Mouse (Mus musculus) urinary bladder, postnatal 14 days (tissue): ENCODE results near the gene Cdk13.

Source experiments
- DNase-seq: peaks from one replicate; pipeline ENCODE4 v3.0.0; 2021; ENCODE audit warnings: low spot score

The Cdk13 gene

DNA sequence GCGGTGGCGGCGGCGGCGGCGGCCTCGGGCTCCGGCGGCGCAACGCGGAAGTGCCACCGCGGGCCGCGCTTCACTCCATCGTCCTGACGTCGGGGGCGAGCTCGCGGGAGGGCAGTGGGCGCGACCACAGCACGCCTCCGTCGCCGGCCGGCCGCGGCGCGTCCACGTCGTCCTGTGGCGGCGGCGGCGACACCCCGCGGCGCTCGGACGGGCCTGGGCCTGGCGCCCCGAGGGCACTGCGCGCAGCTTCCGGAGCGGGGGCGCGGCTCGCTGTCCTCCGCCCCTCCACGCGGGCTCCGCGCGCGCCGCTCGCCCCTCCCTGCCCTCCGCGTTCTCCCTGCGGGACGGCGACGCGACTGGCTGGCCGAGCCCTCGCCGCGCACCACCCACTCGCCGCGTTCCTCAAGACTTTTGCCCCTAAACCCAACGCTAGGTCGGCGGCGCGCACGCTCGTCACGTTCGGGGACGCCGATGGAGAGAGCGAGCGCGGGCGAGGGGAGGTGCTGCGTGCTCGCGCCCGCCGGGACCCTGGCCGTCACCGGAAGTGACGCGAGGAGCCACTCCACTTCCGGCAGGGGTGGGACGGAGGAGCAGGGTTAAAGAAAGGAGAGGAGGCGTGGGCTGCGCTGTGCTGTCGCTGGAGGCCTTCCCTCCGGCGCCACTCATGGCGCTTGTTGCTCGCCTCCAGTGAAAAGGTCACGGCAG lies at the start of gene Cdk13:
TSS of gene Cdk13 (minus strand) at position 189 of the 705 bp plus-strand sequence.
- peak; percentile 99 for DNase-seq

DNA sequence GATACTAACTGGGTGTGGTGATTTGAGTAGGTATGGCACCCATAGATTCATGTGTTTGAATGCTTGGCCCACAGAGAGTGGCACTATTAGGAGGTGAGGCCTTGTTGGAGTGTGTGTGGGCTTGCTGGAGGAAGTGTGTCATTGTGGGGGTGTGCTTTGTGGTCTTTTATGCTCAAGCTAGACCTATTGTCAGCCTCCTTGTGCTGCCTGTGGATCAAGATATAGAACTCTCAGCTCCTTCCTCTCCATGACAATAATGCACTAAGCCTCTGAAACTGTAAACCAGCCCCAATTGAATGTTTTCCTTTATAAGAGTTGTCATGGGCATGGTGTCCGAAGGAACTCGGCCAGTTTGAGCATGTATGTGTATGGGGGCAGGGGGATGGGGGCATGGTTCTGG lies 38.4 kb upstream of the Cdk13 start:
- no peak for DNase-seq

DNA sequence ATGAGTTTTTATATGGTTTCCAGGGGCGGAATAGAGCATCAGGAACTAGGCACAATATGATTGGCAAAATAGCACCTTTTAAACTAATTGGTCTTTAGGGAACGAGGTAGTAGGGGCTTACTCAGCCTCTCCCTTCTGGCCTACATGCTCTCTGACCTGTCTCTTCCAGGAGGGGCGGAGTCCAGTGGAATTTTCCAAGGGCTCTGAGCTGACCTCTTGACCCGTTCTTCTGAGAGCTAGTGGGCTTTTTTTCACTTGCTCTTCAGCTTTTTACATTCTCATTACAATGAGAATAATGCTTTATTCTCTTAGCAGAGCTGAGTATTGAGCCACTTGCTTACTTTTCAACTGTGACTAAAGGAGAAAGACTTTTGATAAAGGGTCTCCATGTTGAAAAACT lies 37.9 kb upstream of the Cdk13 start:
- no peak for DNase-seq

DNA sequence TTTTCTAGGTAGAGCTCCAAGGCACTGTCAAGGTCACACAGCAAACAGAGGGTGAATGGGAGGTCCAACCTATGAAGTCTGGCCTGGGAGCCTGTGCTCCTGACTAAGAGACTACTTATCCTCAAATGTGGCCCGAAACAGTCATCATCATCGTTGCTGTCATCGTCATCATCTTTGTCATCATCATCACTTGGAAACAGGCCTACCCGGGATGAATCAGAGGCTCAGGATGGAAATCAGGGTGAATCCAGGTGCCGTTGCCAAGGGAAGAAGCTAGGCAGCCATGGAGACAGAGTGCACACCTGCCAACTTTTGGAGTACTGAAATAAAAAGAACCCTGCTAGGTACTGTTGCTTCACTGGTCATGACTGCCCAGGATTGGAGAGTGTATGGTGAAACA lies 34.2 kb upstream of the Cdk13 start:
- DNase-seq: no peak

DNA sequence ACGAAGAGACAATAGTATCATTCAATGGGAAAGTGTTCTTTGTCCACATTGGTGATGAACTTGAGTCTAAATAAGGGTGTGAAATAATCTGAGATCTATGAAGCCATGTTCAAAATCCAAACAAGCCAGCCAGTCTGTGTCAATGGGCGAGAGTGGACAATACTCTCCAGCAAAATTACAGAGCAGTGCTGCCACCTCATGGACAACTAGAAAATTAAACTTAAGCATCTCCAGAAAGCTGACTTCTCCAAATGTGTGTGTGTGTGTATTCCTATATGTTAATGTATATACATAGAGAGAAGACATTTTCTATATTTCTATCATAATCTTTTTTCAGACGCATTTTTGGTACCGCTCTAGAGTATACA lies 33.6 kb upstream of the Cdk13 start:
- peak; percentile 74 for DNase-seq

DNA sequence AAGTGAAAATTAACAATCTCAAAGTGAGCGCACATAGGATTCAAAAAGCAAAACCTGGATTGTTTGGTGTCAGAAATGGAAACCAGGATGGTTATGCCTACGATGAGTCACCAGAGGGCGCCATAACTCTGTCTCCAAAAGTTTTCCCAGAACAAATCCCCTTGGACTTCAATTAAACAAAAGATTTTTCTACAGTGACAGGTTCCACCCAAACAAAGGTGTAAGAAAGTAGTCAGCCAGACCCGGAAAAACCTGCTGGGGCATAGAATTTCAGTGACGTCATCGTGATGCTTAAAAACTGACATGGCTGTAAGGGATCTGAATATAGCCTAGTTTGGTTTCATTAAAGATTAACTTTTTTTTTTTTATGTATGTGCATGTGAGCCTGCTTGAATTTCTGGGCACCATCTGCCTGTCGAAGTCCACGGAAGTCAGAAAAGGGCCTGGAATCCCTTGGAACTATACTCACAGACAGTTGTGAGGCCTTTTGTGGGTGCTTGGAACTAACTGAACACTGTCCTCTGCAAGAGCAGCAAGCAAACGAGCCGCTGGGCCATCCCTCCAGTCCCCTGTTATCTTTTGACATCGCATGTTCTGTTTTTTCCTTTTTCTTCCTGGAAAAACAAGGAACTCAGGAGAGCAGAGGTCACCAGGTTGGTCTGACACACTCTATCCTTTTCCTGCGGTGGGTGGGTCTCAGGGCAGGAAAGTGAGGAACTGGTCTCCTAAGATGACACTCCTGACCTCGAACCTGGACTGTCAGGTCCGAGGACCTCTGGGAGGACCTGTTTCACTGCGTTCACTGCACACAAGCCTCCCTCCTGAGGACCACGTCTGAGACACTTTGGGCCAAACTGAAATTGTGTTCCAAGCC lies 33.0 kb upstream of the Cdk13 start:
- peak; percentile 35 for DNase-seq

DNA sequence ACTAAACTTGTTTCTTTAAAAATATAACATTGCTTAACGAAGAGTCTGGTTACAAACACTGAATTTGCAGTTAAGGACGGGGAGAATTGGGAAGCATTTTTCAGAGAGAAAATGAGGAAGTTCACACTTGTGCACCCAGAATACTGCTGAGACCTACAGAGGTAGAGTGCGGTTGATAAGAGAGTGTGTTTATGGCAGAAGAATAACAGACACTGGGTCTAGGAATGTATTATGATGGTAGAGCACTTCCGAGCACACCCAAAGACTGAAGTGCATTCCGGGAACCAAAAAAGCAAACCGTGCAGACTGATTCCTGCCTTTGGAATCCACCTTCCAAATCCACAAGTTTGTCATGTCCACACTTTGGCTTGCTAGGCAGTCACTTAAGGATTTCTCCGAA lies 31.9 kb upstream of the Cdk13 start:
- no peak for DNase-seq

DNA sequence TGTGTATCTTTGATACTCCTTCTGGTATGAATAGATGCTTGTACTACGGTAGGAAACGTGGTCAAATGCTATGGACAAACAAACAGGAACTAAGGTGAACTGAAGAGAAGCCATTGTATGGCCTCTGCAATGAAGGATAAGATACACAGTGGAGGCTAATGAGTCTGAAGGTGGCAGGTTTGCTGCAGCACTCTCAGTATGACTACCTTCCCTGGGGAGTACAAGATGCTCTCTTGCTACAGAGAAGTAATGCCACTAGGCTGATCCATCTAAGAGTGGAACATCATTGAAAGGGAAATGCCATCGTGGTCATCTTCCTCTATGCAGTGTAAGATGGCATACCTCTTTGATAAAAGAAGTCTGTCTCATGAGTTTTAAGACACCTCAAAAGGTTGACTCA lies 28.0 kb upstream of the Cdk13 start:
- no peak for DNase-seq

DNA sequence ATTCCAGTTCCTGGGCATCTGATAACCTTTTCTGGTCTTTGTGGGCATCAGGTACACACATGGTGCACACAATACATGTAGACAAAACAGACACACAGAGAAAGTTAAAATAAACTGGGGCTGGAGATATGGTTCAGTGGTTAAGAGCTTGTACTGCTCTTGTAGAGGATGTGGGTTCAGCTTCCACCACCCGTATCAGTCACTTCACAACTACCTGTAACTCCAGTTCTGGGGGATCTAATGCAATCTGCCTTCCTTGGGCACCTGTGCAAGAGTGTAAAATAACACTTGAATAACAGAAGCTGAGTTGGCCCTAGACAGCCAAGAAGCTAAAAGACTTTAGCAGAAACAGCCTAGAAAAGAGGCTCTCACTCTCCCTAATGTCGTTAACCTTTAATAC lies 12.3 kb upstream of the Cdk13 start:
- no peak for DNase-seq

DNA sequence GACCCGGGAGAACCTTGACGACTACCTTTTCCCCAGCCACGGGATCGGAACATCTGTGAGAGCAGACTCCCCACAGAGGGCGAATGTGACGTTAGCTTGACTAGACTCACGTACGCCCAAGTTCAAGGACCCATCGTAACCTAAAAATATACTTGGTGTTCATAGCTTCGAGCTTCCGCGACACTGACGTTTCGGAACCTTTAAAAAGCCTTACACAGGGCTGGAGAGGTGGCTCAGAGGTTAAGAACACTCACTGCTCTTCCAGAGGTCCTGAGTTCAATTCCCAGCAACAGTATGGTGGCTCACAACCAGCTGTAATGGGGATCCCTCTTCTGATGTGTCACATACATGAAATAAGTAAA lies 698 bp upstream of the Cdk13 start:
- DNase-seq: no peak

DNA sequence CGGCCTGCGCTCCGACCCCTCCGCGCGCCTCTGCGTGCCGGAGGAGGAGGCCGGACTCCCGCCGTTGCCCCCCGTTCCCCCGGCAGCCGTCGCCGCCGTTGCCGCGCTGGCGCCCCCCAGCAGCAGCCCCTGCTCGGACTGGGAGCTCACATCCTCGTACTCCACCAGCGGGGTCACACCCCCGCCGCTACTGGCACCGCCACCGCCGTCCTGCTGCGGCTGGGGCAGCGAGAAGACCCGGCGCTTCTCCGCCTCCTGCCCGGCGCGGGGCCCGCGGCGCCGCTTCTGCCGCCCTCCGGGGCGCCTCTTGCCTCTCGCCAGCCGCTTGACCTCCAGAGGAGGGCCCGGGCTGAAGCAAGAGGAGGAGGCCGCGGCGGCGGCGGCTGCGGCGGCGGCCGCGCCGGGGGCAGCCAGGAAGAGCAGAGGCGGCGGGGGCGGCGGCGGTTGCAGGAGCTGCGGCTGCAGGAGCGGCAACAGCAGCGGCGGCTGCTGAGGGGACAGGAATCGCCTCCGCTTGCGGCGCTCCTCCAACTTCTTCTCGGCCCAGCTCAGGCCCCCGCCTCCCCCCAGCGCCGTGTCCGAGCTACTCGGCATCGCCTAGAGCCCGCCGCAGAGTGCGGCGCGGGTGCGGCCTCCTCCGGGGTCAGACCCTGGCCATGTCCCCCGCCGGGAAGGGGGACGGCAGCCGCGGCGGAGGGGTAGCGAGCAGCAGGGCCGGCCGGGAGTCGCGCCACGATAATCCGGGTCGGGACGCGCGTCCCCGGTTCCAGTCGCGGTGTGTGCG lies 647 bp downstream of the Cdk13 start:
- peak; percentile 48 for DNase-seq

DNA sequence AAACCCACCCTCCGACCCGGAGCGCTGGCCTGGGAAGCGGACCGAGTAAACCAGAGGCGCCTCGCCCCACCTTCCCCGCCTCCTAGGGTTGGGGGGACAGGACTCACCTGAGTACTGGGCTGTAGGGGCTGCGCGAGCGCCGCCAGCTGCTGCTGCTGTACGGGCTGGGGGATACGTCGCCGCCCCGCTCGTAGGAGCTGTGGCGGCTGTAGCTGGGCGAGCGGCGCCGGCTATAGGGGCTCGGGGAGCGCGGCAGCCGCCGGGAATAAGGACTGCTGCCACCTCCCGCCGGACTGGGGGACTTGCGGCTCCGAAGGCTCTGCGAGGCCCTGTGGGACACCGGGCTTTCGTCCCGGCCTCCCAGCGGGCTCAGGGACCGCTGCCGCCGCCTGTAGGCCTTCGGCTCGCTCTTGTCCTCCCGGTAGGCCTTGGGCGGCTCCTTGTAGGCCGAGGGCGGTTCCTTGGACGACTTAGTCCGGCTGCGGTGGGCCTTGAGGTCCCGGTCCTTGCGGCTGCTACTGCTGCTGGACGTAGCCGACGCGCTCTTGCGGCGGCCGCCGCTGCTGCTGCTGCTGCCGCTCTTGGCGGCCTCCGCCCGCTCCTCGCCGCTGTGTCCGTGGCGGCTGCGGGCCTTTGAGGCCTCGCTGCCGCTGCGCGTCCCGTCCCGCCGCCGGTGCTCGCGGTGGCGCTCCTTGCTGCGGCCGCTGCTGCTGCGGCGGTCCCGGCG lies 1.4 kb downstream of the Cdk13 start:
- DNase-seq: peak; percentile 73

DNA sequence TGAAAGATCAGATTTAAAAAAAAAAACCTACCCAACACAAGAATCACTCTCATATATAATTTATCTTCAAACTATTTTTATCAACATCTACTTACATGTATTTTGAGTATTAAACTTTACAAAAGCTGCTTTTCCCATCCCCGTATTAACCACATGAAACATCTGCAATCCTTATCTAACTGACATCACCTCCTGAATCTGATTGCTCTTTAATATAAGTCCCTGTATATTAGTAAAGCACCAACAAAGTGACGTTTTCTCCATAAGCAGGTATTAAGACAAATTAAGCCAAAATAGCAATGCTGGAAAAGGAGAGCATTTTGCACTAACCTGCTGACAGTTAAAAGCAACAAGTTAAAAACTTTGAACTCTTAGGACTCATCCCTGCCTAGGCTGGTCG lies 2.0 kb downstream of the Cdk13 start:
- DNase-seq: no peak

DNA sequence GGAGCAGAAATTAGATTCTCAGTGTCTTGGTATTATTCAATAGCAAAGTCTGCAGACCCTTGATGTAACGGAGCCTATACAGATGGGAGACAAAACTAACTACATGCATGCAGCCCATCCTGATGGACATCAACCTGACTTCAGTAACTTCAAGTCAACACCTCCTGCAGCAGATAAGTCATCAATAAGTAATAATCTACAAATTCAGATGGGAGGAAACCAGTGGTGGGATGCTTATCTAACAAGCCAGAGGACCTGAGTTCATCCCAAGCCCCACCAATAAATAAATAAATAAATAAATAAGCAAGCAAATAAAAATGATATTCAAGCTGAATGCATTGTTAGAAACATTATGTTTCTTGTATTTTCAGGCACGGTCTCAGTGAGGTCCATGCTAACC lies 5.2 kb downstream of the Cdk13 start:
- DNase-seq: no peak

DNA sequence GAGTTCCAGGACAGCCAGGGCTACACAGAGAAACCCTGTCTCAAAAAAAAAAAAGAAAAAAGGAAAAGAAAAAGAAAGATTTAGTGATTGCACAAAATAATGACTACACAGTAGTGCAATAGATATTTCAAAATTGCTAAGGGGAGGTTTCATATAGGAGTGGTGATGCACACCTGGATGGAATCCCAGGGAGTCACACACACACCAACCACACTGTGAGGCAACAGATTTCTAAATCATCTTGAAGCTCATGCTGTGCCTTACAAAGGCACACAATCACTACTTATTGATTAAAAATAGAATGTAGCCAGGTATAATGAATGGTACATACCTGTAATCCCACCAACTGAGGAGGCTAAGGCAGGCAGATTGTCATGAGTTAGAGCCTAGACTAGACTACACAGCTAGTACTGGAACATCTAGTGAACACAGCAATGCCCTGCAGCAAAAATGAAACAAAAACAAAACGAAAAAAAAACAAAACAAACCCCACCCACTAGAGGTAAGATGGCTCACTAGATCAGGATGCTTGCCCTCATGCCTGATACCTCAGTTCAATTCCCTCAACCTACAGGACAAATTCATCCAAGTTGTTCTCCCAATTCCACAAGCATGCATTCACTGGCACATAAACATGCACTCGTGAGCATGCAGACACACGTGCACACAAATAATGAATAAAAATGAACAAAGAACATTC lies 9.0 kb downstream of the Cdk13 start:
- no peak for DNase-seq

DNA sequence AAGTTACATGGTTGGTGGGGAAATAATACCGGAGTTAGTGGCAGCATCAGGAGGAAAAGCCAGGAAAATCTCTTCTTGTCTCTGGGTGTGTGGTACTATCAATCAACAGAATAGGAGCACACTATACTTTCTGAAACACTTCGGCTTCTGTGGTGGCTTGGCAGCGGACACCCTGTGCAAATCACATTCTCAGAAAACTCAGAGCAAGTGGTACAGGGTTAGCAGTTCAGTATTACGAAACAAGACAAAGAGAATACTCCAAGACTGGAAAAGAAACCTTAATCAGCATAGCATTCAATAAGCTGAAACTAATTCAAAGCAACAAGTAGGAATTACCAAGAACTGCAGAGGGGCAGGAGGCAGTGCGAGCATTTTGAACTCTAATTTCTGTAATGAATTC lies 21.3 kb downstream of the Cdk13 start:
- DNase-seq: no peak

DNA sequence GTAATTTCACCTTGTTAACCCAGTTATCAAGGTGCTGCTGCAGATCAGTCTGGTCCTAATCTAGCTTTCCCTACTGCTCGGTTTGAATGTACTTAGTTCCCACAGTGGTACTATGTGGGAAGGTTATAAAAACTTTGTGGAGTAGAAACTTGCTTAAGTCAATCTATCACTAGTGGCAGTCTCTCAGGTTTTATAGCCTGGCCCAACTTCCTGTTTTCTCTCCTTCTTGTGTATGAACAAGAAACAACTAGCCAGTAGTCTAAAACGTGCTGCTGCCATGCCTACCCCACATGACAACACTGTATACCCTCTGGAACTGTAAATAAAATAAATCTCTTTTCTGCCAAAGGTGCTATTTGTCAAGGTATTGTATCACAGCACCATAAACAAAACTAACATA lies 25.0 kb downstream of the Cdk13 start:
- DNase-seq: no peak

DNA sequence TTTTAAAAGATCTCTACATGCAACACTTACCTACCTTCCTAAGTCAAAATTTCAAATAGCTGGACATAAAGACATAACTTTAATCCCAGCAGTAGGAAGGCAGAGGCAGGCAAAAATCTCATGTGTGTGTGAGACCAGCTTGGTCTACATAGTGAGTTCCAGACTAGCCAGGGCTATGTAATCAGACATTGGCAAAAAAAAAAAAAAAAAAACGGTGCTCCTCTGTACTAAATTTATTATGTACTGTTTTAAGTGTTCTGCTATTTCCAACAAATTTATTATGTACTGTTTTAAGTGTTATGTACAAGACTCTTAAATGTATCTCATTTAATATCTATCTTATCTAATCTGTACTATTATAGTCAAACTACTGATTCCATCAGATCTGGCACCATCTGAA lies 28.6 kb downstream of the Cdk13 start:
- no peak for DNase-seq

DNA sequence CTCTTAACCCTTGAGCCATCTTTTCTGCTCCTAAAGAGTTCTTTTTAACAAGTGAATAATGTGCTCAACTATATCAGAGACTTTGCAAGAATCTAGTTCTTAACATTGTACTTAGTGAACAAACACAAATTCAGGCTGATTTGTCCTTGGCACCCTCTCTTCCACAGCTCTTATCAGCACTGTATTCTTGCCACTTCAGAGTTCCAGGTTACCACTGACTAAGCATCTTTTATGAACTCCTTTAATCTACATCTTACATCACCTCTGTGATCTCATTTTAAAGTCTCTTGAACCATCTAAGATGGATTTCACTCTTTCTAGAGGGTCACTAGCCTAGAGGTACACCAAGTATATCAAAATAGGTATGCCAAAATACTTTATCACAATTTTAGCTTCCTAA lies 29.5 kb downstream of the Cdk13 start:
- no peak for DNase-seq

DNA sequence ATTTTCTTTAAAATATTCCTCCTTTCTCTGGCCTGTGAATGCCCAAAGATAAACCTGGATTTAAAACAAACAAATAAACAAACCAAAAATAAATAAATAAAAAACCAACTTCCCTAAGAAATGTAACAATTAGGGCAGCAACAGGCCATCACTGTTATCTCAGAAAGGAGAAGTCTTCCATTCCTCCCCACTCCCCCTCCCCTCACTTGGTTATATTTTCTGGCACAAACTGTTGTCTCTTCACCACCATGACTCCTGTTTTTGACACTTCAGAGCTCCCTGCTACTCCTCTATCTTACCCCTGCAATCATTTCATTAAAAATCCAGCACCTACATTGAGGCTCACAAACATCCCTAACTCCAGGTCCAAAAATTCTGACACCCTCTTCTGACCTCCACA lies 31.8 kb downstream of the Cdk13 start:
- DNase-seq: no peak

DNA sequence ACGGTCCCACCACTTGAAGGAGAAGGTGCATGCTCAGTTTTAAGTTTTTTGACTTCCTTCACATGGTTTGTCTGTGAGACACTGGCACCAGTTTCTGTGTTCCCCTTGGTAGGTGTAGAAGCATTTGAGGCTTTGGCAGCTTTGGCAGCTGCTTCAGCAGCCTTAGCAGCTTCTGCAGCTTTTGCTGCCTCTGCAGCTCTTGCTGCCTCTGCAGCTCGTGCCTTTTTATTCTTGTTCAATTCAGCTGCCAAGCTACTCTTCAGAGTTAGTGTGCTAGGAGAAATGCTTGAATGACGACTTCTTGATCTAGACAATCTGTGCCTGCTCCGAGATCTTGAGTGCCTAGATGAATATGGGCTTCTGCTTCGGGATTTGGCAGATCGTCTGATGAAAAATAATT lies 32.3 kb downstream of the Cdk13 start:
- DNase-seq: no peak

DNA sequence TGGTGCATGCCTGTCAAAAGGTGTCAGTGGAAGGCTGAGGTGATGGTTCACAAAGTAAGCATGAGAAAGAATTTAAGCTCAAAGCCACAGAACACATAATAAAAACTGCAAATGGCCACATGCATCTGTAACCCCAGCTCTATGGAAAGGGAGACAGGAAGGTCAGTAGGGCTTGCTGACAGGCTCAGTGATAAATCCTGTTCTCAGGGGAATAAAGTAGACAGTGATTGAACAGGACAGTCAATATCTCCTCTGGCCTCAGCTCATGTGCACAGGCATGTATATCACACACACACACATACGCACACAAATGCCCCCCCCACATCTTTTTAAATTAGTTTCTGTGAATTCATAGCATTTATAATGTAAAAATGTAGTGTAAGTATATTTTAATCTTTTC lies 42.5 kb downstream of the Cdk13 start:
- DNase-seq: no peak
